Mouse (Mus musculus) embryo, embryonic 10 days (tissue): Measurements from ENCODE around the gene Nr5a2.
"Not testable (repeated sequence)": the region's sequence is repeated elsewhere in the genome, so short reads cannot be mapped to it uniquely, and the experiment has no call there.

Experiments used
- DNase-seq: peaks from one replicate; pipeline ENCODE4 v3.0.0-alpha.2; 2015; ENCODE audit warnings: low spot score

Nr5a2 gene

DNA sequence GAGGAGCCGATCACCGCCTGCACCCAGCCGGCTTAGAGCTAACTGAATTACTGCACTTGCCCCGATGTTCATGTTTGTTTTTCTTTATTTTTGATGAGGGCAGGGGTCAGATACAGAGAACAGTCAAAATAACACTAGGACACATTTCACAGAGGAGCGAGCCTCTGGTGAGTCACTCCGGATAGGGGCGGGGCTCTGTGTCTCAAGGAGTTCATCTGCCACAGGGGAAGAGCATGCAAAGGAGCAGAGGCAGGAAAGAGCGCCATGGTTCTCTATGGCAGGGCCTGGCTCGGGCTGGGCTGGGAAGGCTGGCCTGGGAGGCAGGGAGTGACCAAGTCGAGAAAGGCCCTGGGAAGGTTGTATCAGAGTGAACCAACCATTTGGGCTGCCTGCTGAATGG lies 121.0 kb downstream of the Nr5a2 start:
- peak; percentile 36 for DNase-seq

DNA sequence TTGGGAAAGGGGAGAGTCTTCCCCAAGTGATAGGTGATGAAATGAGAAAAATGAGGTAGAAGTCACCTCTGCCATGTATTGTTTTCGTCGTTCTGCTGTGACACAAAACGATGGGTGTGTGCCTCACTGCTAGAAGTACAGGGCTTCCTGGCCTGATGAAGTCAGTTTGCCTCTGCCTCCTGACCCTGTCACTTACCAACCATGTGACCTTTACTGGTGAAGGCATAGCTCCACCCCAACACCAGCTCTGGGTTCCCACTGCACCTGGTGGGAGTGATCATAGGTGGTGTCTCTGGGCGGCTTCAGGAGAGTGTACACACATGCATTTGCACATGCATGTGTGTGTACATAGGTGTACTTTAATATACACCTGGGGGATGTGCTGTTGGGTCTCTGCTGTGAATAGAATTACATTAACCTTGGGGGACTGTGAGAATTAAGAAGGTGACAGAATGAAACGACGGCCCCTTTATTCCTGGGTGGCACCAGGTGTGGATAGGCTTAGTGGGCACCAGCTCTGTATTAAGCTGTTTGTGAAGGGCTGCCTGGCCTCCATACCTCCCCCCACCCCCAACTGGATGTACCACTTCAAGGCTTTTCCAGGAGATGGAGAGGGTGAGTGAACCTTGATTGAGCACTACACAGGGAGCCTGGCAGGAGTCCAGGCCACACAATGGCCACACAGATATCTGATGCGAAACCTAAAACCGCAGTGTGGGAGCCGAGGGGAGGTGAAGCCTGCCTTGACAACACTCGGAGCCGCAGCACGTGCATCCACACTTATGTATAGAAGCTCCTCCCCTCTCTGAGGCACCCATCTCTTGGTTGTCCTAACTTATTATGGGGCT lies 127.7 kb downstream of the Nr5a2 start:
- DNase-seq, result no peak

DNA sequence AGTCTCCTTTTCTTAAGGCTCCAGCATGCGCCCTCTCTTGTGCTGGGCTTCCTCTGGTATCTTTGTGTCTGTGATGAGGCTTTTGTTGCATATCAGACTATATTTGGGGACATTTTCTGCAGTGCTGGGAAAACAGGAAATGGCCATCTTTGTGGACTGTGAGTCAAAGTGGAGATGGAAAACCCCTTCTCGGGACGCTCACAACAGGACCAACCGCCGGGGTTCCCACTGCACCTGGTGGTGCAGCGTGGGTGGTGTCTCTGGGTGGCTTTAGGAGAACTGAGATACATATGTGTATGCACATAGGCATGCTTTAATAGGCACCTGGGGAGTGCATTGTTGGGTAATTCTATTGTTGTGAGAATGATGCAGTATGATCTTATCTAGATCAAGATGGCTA lies 129.3 kb downstream of the Nr5a2 start:
- DNase-seq, result no peak

DNA sequence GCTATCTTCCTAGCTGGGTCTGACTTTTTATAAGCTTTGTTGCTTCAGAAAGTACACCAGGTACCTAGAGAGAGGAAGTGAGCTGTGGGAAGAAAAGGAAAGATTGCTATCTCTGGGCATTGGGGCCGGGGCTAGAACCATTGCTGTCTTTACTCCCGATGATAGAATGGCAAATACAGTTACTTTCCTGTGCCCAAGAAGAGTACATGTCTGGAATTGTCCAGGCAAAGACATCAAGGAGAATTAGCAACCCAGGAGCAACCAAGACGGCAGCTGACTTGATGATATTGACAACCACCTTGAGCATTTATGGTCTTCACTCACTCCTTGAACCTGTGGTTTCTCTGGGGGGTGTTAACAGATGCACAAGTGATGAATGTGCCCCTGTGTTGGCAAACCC lies 130.3 kb downstream of the Nr5a2 start:
- no peak for DNase-seq

DNA sequence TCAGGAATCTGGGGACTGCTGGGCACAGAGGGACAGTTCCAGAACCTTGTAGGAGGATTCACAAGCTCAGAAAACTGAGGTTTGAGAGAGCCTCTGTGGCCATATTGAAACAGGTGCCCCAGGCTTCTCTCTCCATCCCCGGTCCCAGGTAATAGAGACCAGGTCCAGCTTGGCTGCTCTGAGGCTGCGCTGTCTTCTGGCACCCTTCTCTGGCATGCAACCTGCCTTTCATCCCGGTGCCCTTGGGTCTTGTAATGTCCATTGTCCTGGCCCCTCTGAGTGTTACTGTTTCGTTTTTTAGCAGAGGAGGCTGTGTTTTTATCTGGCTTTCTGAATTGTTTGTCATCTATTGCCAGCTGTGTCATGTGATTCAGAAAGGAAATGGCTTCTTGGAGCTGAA lies 136.4 kb downstream of the Nr5a2 start:
- no peak for DNase-seq

DNA sequence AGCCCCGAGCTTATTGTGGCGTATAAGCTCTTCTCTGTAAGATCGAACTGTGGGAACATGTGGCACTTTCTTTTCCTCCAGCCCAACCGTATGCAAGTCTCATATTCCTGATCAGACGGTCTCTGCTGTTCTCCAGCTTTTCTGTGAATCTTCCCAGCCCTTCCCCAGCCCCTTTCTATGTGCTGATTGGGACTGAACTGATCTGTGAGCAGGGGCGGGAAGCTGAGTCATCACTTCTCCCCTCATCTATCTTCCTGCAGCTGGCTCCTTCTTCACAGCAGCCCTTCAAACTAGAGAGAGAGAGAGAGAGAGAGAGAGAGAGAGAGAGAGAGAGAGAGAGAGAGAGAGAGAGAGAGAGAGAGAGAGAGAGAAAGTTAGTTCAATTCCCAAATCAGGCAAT lies 159.6 kb downstream of the Nr5a2 start:
- no peak for DNase-seq

DNA sequence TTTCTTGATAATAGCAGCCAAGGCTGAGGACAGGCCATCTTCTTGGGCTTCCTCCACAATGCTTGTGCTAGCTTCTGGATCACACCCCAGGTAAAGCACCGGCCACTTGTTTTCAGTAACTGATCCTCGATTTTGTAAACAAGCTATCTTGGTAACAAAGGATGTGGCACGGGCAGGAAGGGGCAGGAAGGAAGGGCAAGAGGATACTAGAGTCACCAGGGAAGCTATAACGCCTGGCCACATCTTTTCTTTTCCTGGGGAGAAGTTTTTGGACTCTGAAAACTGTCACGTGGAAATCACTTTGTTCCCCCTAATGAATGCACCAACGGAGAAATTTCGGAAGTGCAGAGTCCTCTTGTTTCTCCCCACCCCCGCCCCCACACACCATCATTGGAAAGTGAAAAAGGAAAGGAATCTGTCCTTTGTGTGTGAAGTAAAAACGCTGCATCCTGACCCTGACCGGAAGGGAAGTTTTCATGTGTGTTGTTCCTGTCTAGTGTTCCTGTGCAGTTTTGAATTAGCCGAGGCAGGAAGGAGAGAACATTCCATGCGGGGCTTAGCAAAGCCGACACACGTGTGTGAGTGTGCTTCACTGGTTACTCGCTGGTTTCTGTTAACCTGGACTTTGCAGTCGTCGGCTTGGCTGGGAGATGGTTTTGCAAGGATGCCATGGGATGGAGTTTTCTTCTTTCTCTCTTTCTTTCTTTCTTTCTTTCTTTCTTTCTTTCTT lies 163.7 kb downstream of the Nr5a2 start:
- DNase-seq, result peak; percentile 35

DNA sequence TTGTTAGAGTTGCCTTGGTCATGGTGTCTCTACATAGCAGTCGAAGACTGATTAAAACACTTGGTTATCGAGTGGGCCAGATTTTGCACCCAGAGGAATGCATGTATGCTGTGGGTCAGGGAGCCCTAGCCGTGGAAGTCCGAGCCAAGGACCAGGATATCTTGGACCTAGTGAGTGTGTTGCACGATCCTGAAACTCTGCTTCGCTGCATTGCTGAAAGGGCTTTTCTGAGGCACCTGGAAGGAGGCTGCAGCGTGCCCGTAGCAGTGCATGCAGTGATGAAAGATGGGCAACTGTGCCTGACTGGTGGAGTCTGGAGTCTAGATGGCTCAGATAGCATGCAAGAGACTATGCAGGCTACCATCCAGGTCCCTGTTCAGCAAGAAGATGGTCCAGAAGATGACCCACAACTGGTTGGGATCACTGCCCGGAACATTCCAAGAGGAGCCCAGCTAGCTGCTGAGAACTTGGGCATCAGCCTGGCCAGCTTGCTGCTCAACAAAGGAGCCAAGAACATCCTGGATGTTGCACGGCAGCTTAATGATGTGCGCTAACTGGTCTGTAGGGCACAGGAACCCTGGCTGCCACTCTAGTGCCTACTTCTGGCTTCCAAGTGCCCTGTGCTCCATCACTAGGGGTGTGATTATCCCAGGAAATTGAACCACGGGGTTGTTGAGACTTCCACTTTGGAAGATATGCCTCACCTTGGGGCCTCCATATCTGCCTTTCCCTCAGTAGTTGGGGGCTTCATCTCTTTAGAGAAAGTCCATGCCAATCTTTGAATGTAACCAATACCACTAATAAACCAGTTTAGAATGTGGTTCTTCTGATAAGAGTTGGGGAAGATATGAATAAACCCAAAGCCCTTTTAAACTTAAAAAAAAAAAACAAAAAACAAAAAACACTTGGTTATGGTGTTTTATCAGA lies 167.0 kb downstream of the Nr5a2 start:
- DNase-seq, result not testable (repeated sequence)
